Mouse (Mus musculus) lung, embryonic 14.5 days (tissue): Measurements from ENCODE around the gene Bicc1. TPM values are rescaled to one million over a fixed set of nuclear protein-coding genes. Genes with fewer than 3 reads are reported as not detected.
"Not testable (repeated sequence)": the region's sequence is repeated elsewhere in the genome, so short reads cannot be mapped to it uniquely, and the experiment has no call there.

ENCODE experiments used
- ATAC-seq: fragments of 200-750 bp; cut with Nextera tagmentation; 2 replicates; pipeline ENCODE4 v1.8.0; 2017; ENCODE audit warnings: mild to moderate bottlenecking, moderate TSS enrichment, moderate library complexity; ENCODE audit not compliant: insufficient read depth
- DNase-seq: peaks from one replicate; pipeline ENCODE4 v3.0.0-alpha.2; 2015
- H3K27ac ChIP-seq: fragments of 300-500 bp; sonication (generic); 2 replicates; pipeline ENCODE4 v1.5.1; 2014; ENCODE audit warnings: low read depth, mild to moderate bottlenecking, moderate library complexity
- H3K27me3 ChIP-seq: fragments of 300-500 bp; sonication (generic); 2 replicates; pipeline ENCODE4 v1.6.1; 2014; ENCODE audit warnings: low read length, control low read depth; ENCODE audit not compliant: insufficient read depth
- H3K36me3 ChIP-seq: fragments of 300-500 bp; sonication (generic); 2 replicates; pipeline ENCODE4 v1.6.1; 2014; ENCODE audit warnings: control low read depth; ENCODE audit not compliant: insufficient read depth
- H3K4me1 ChIP-seq: fragments of 300-500 bp; sonication (generic); 2 replicates; pipeline ENCODE4 v1.6.1; 2014; ENCODE audit warnings: antibody characterized with exemption, control low read depth; ENCODE audit not compliant: insufficient read depth
- H3K4me2 ChIP-seq: fragments of 300-500 bp; sonication (generic); 2 replicates; pipeline ENCODE4 v1.6.1; 2014; ENCODE audit warnings: mild to moderate bottlenecking
- H3K4me3 ChIP-seq: fragments of 300-500 bp; sonication (generic); 2 replicates; pipeline ENCODE4 v1.5.1; 2014; ENCODE audit warnings: low read depth, low read length
- H3K9ac ChIP-seq: fragments of 300-500 bp; sonication (generic); 2 replicates; pipeline ENCODE4 v1.6.1; 2014
- H3K9me3 ChIP-seq: fragments of 300-500 bp; sonication (generic); 2 replicates; pipeline ENCODE4 v1.6.1; 2016; ENCODE audit warnings: low read depth, low read length, control low read depth
- CTCF ChIP-seq: IDR thresholded peaks from 2 replicates; pipeline ENCODE4 v1.5.1; 2016; ENCODE audit warnings: antibody characterized with exemption, low read depth
- WGBS: fragments of 180-500 bp; shearing (Covaris S2); extraction: QIAGEN DNeasy Blood & Tissue Kit; methylation state at CpG from one replicate; pipeline ENCODE4 v1.1.7; 2014; 5-methylcytosine and 5-hydroxymethylcytosine counted together
- polyA plus RNA-seq: library from polyadenylated mRNA; unstranded; fragments of >200 nt; fragmentation: Nextera tagmentation; extraction: Ambion mirVana; gene quantifications from 2 replicates; pipeline ENCODE4 v1.2.1, GENCODE M21; 2014

The Bicc1 gene
- polyA plus RNA-seq, 1 experiment from 2014 or later: 26.4 TPM

DNA sequence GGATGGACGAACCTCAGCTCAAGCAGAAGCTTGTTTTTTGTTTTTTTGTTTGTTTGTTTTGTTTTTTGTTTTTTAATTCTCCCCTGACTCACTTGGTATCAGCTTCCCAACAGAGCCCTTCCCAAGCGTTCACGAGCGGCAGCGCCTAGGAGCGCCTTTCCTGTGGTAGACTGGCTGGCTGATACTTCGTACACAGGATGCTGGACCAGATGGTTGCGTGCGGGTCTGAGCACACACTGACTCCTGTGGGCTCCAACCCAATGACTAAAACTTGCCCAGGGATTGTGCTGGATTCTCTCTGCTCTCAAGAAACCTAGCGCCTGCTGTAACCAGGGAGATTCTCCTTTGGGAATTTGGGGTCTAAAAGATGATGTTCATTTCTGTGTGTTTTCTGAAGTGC is 211.2 kb downstream of the Bicc1 start:
- ATAC-seq (no peak), DNase-seq (no peak)
- no peak for TF ChIP-seq CTCF
- Histone ChIP-seq H3K36me3 (peaks cover 18% of the 10 kb centered on the region), H3K27me3 (no peaks in the 10 kb centered on the region), H3K9ac (no peak overlapping the region), H3K4me3 (no peak overlapping the region), H3K4me2 (no peak overlapping the region), H3K4me1 (no peaks in the 10 kb centered on the region), H3K9me3 (no peaks in the 10 kb centered on the region), H3K27ac (no peak overlapping the region)
- 91% methylated on average over 10 of the region's 10 CpGs for WGBS

DNA sequence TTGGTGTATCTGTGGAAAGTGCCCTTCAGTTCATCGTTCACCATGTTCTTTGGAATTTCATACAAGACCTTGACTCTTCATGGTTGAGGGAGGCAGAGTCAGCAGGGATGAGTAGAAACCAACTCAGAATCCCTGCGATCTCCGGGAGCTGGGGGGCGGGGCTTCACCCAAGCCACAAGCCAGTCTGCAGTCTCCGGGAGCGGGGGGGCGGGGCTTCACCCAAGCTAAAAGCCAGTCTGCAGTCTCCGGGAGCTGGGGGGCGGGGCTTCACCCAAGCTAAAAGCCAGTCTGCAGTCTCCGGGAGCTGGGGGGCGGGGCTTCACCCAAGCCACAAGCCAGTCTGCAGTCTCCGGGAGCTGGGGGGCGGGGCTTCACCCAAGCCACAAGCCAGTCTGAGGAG is 213.4 kb downstream of the Bicc1 start:
- not testable (repeated sequence) for H3K4me2 ChIP-seq
- peaks cover 18% of the 10 kb centered on the region for H3K36me3 ChIP-seq
- 92% methylated on average over 13 of the region's 13 CpGs for WGBS

DNA sequence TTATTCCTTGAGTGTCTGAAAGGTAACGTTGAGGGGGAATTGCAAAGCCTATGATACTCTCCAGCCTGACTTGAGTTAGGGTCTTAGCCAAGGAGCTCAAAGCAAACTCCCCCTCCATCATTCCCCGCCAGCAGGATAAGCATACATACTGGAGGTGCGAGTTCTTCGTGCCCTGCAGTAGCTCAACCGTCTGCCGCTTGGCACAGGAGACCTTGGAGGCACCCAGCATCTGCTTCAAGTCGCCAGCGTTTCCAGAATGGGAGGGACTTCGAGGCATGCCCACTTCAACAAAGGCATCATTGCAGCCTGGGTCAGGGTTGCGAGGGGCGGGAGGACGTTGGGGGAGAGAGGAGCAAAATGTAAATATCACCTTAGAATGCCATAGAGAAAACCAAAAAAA is 214.4 kb downstream of the Bicc1 start:
- no peak overlapping the region for H3K27ac ChIP-seq
- H3K27me3 ChIP-seq: no peaks in the 10 kb centered on the region
- H3K36me3 ChIP-seq: peaks cover 21% of the 10 kb centered on the region
- no peak overlapping the region for H3K4me3 ChIP-seq
- no peak overlapping the region for H3K4me2 ChIP-seq
- no peak overlapping the region for H3K9ac ChIP-seq
- ATAC-seq (no peak), DNase-seq (no peak)
- TF ChIP-seq CTCF: no peak
- WGBS: 81% methylated on average over 12 of the region's 12 CpGs
- H3K4me1 ChIP-seq: no peaks in the 10 kb centered on the region
- no peaks in the 10 kb centered on the region for H3K9me3 ChIP-seq

More for the DNA sequence above, 213.4 kb downstream of the Bicc1 start:
- not testable (repeated sequence) for ATAC-seq, H3K27me3 ChIP-seq, H3K9me3 ChIP-seq, H3K9ac ChIP-seq, H3K4me3 ChIP-seq, H3K27ac ChIP-seq, H3K4me1 ChIP-seq, DNase-seq

DNA sequence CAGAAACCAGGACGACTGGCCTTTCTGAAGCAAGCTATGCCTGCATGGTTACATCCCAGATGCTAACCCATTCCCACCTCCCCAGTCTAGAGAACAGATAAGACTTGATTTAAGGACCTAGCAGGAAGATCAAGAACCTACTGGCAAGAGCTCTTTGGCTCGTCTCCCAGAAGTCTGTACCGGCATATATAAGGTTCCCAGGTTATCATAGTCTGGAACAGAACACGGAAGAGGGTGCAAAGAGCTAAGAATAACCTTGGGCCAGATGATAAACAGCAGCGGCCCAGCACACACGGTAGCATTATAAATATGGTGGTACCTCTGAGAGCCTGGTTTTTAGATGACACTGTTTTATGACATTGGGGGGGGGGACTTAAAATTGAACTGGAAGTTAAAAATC is 217.9 kb downstream of the Bicc1 start:
- Histone ChIP-seq H3K27ac (no peak overlapping the region), H3K4me3 (no peak overlapping the region), H3K4me1 (no peaks in the 10 kb centered on the region), H3K4me2 (no peak overlapping the region), H3K9me3 (no peaks in the 10 kb centered on the region), H3K36me3 (peaks cover 22% of the 10 kb centered on the region), H3K27me3 (no peaks in the 10 kb centered on the region), H3K9ac (no peak overlapping the region)
- 64% methylated on average over 6 of the region's 6 CpGs for WGBS
- TF ChIP-seq CTCF: no peak
- DNase-seq: no peak
- no peak for ATAC-seq

DNA sequence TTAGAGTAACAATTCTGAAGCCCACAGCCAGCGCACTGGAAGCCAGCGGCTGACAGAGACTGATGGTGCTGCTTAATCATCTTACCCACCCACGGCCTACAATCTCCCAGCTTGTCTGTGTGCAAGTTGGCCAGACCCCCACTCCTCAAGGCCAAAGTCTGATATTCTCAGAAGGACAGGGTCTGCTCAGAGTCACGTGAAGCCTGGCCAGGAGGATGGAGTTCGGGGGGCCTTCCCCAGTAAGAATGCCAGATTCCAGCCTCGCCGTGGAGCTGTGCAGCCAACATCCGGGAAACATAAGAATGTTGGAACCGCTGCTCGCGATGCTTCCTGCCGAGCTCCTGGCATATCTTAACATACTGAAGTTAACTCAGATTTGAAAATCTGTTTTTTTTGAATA is 219.7 kb downstream of the Bicc1 start:
- TF ChIP-seq CTCF: no peak
- H3K9ac ChIP-seq: no peak overlapping the region
- H3K27me3 ChIP-seq: no peaks in the 10 kb centered on the region
- no peak overlapping the region for H3K4me3 ChIP-seq
- no peaks in the 10 kb centered on the region for H3K4me1 ChIP-seq
- 47% methylated on average over 12 of the region's 12 CpGs for WGBS
- peaks cover 19% of the 10 kb centered on the region; the same call in 1 of the 2 replicates for H3K36me3 ChIP-seq
- peak; percentile 65 for ATAC-seq
- no peak overlapping the region for H3K27ac ChIP-seq
- peak; percentile 50 for DNase-seq
- H3K4me2 ChIP-seq: no peak overlapping the region
- H3K9me3 ChIP-seq: no peaks in the 10 kb centered on the region

DNA sequence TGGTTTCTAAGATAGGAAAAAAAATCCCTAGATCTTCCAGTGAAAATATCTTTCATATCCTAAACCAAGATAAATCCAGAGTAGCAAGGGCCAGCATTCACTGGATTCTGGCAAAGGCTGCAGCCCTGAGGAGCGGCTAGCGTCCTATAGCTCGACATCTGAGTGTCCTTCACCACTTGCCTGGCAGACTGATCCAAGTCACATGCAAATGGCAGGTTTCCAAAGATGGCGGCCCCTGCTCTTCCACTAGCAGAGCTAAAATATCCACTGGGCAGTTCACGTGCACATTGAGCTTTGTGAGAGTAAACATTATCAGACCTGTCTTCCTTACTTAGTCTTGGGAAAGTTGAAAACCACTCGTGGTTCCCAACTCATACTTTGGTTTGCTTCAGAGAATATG is 222.1 kb downstream of the Bicc1 start:
- WGBS: 75% methylated on average over 6 of the region's 6 CpGs
- Histone ChIP-seq H3K27me3 (no peaks in the 10 kb centered on the region), H3K4me1 (no peaks in the 10 kb centered on the region), H3K9me3 (no peaks in the 10 kb centered on the region), H3K27ac (no peak overlapping the region), H3K4me2 (no peak overlapping the region), H3K9ac (no peak overlapping the region), H3K36me3 (peaks cover 22% of the 10 kb centered on the region; the same call in 1 of the 2 replicates), H3K4me3 (no peak overlapping the region)
- DNase-seq: no peak
- no peak for TF ChIP-seq CTCF
- no peak for ATAC-seq

DNA sequence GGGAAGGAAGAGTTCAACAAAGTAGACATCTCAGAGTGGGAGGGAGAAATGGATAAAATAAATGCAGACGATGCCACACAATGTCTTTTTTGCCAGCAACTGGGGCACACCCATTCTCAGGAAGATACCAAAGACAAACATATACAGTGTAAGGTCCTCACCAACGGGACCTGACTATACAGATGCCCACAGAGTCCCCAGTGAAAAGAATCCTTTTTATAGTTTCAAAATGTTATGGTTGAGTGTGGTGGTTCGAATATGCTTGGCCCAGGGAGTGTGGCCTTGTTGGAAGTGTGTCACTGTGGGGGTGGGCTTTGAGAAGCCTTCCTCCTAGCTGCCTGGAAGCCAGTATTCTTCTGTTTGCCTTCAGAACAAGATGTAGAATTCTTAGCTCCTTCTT is 223.5 kb downstream of the Bicc1 start:
- Histone ChIP-seq H3K27ac (no peak overlapping the region), H3K9ac (no peak overlapping the region), H3K27me3 (no peaks in the 10 kb centered on the region), H3K9me3 (no peaks in the 10 kb centered on the region), H3K4me2 (no peak overlapping the region), H3K4me1 (no peaks in the 10 kb centered on the region), H3K36me3 (peaks cover 32% of the 10 kb centered on the region; the same call in 1 of the 2 replicates), H3K4me3 (no peak overlapping the region)
- DNase-seq: no peak
- WGBS: 83% methylated on average over 3 of the region's 3 CpGs
- no peak for TF ChIP-seq CTCF
- no peak for ATAC-seq

DNA sequence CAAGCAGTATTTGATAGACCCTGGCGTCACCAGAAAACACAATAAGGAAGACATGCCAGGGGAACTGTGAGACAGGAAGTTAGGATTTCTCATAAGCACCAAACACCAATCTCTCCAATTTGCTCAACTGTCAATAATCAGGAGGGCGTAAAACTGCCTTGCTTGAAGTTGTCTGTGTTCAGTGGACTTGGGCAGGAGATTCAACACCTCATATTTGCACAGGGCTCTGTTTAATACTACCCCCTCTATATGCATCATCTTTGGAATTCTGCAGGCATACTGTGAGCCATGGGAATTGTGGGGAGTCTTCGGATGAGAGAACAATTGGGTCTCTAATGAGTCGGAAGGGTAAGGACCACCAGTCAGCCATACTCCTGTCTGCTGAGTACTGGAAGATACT is 233.4 kb downstream of the Bicc1 start:
- Histone ChIP-seq H3K9ac (no peak overlapping the region), H3K9me3 (no peaks in the 10 kb centered on the region), H3K27ac (no peak overlapping the region), H3K36me3 (peaks cover 15% of the 10 kb centered on the region), H3K4me2 (no peak overlapping the region), H3K4me1 (no peaks in the 10 kb centered on the region), H3K27me3 (no peaks in the 10 kb centered on the region), H3K4me3 (no peak overlapping the region)
- no peak for DNase-seq
- no peak for TF ChIP-seq CTCF
- ATAC-seq: no peak
- WGBS: 87% methylated on average over 4 of the region's 4 CpGs
